Mouse (Mus musculus) neural tube, embryonic 14.5 days (tissue): Measurements from ENCODE around the gene Hdc. TPM values are rescaled to one million over a fixed set of nuclear protein-coding genes. Genes with fewer than 3 reads are reported as not detected.

ENCODE experiments used
- ATAC-seq: fragments of 200-750 bp; cut with Nextera tagmentation; 2 replicates; pipeline ENCODE4 v1.8.0; 2017; ENCODE audit warnings: low read depth, mild to moderate bottlenecking, moderate TSS enrichment, moderate library complexity
- H3K27ac ChIP-seq: fragments of 300-500 bp; sonication (generic); 2 replicates; pipeline ENCODE4 v1.5.1; 2014; ENCODE audit warnings: low read depth, mild to moderate bottlenecking, control low read depth, low read length, moderate library complexity, mixed read lengths
- H3K27me3 ChIP-seq: fragments of 300-500 bp; sonication (generic); 2 replicates; pipeline ENCODE4 v1.6.1; 2014; ENCODE audit warnings: low read length; ENCODE audit not compliant: control insufficient read depth, insufficient read depth
- H3K36me3 ChIP-seq: fragments of 300-500 bp; sonication (generic); 2 replicates; pipeline ENCODE4 v1.6.1; 2014; ENCODE audit warnings: low read length, mixed read lengths; ENCODE audit not compliant: control insufficient read depth, insufficient read depth
- H3K4me1 ChIP-seq: fragments of 300-500 bp; sonication (generic); 2 replicates; pipeline ENCODE4 v1.6.1; 2014; ENCODE audit warnings: low read length; ENCODE audit not compliant: control insufficient read depth, insufficient read depth
- H3K4me2 ChIP-seq: fragments of 300-500 bp; sonication (generic); 2 replicates; pipeline ENCODE4 v1.6.1; 2014; ENCODE audit warnings: mild to moderate bottlenecking, low read depth, low read length, control low read depth
- H3K4me3 ChIP-seq: fragments of 300-500 bp; sonication (generic); 2 replicates; pipeline ENCODE4 v1.5.1; 2014; ENCODE audit warnings: low read depth, low read length, control low read depth, mixed read lengths
- H3K9ac ChIP-seq: fragments of 300-500 bp; sonication (generic); replicated peaks from 2 replicates; pipeline ENCODE4 v1.6.1; 2014; ENCODE audit warnings: low read depth, mild to moderate bottlenecking, control low read depth, low read length, mixed read lengths
- H3K9me3 ChIP-seq: fragments of 300-500 bp; sonication (generic); 2 replicates; pipeline ENCODE4 v1.6.1; 2016; ENCODE audit warnings: low read length; ENCODE audit not compliant: control insufficient read depth
- WGBS: fragments of 180-500 bp; shearing (Covaris S2); extraction: QIAGEN DNeasy Blood & Tissue Kit; methylation state at CpG from one replicate; pipeline ENCODE4 v1.1.7; 2014; 5-methylcytosine and 5-hydroxymethylcytosine counted together
- polyA plus RNA-seq: library from polyadenylated mRNA; unstranded; fragments of >200 nt; fragmentation: Nextera tagmentation; extraction: Ambion mirVana; gene quantifications from 2 replicates; pipeline ENCODE4 v1.2.1, GENCODE M21; 2014

Gene Hdc
- polyA plus RNA-seq, 1 experiment from 2014 or later, result 0.24 TPM

- H3K27ac ChIP-seq, result no peak overlapping the region
- H3K27me3 ChIP-seq, result no peaks in the 10 kb centered on the region
- no peak overlapping the region for H3K9ac ChIP-seq
- ATAC-seq, result no peak
- 90% methylated on average over 7 of the region's 7 CpGs for WGBS
- H3K9me3 ChIP-seq, result no peaks in the 10 kb centered on the region
- no peak overlapping the region for H3K4me3 ChIP-seq
- H3K4me1 ChIP-seq, result no peaks in the 10 kb centered on the region
- no peak overlapping the region for H3K4me2 ChIP-seq
- no peaks in the 10 kb centered on the region for H3K36me3 ChIP-seq
These were observed 22.6 kb downstream of the Hdc start for GRCm38 (mm10) chr2:126596347-126597072.

DNA sequence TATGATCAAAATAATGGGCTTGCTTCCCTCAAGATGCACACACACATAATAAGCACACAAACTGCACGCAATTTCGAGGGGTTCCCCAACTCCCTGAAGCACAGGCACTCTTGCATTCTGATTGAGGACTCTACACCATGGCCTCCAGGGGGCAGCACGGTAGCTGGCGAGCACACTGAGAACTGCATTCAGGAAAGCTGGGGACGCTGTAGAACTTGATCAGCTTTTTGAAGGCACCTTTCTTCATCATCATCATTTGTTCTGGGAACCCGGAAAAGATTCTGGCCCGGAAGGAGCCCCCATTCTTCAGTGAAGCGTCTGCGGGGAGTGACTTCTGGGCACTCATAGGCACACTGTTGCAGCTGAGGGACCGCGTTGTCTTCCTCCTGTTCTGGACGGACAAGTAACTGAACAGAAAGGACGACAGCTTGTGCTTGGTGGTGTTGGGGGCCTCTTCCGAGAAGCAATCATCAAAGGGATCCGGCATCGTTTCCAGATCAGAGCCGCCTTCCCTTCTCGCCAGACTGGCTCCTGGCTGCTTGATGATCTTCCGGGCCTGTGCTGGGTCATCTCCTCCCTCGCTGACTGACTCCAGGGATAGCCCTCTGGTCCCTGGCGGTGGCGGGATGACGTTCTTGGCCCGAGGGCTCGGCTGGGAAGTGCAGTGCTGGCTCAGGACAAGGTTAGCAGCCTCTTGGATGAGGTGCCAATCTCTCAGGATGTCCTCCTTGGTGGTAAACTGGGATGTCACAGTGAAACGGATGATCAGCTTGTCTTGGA, 25.1 kb downstream of the Hdc start:
- peak; percentile 78; the same call in 1 of the 2 replicates for ATAC-seq
- Histone ChIP-seq H3K4me2 (peak overlapping the region; percentile 45), H3K9ac (peak overlapping the region; percentile 28; the same call in 1 of the 2 replicates)

DNA sequence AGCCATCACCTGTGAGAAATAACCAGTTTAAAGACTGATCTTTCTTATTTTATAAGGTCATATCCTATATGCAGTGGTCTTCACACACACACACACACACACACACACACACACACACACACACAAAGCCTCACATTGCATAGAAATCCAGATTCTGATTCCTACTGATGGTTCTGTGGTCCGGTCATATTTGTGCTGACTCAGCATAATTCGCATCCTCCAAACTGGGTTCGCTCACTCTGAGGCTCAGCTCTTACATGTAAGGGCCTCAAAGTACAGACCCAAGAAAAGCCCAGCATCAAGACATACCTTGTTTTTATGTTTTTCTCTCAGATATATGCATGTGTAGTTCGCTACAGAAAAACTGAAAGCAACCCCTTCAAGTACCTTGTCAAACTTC, 27.8 kb downstream of the Hdc start:
- Histone ChIP-seq H3K27me3 (no peaks in the 10 kb centered on the region), H3K4me3 (no peak overlapping the region), H3K4me1 (no peaks in the 10 kb centered on the region), H3K9ac (no peak overlapping the region), H3K4me2 (no peak overlapping the region), H3K9me3 (no peaks in the 10 kb centered on the region), H3K27ac (no peak overlapping the region), H3K36me3 (no peaks in the 10 kb centered on the region)
- ATAC-seq, result no peak
- 90% methylated on average over 4 of the region's 4 CpGs for WGBS

More for the DNA sequence above, 25.1 kb downstream of the Hdc start:
- peak overlapping the region; percentile 16 for H3K4me3 ChIP-seq
- no peaks in the 10 kb centered on the region for H3K36me3 ChIP-seq
- H3K4me1 ChIP-seq, result no peaks in the 10 kb centered on the region
- no peaks in the 10 kb centered on the region for H3K27me3 ChIP-seq
- 30% methylated on average over 26 of the region's 26 CpGs for WGBS
- no peaks in the 10 kb centered on the region for H3K9me3 ChIP-seq
- H3K27ac ChIP-seq, result no peak overlapping the region

GRCm38 (mm10) chr2:126587468-126587867, 31.6 kb downstream of the Hdc start:
- Histone ChIP-seq H3K4me2 (no peak overlapping the region), H3K27ac (no peak overlapping the region), H3K9ac (no peak overlapping the region), H3K27me3 (no peaks in the 10 kb centered on the region), H3K36me3 (no peaks in the 10 kb centered on the region), H3K4me1 (no peaks in the 10 kb centered on the region), H3K4me3 (no peak overlapping the region), H3K9me3 (no peaks in the 10 kb centered on the region)
- 92% methylated on average over 3 of the region's 3 CpGs for WGBS
- ATAC-seq, result no peak

- no peak for ATAC-seq
- Histone ChIP-seq H3K4me1 (no peaks in the 10 kb centered on the region), H3K9ac (no peak overlapping the region), H3K9me3 (no peaks in the 10 kb centered on the region), H3K4me2 (no peak overlapping the region), H3K36me3 (no peaks in the 10 kb centered on the region), H3K27me3 (no peaks in the 10 kb centered on the region), H3K27ac (no peak overlapping the region), H3K4me3 (no peak overlapping the region)
- WGBS, result 87% methylated on average over 8 of the region's 8 CpGs
These were observed 34.3 kb downstream of the Hdc start for GRCm38 (mm10) chr2:126584621-126585369.

DNA sequence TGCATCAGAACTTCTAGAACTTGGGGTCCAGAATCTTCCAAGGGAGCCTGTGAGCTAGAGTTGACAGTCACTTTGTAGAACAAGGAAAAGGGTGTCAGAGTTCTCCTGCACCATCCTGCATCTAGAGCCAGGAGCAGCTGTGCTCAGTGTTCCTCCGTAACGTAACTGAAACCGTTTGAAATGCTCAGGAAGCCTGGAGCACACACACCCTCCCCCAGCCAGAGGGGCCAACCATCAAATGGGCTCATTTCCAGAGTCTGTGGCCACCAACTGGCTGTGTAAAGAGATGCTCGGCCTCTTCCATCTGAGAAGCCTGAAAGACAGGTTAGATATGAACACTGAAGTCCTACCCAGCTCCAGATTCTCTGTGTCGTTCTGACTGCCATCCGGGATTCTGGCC, 35.1 kb downstream of the Hdc start:
- no peak overlapping the region for H3K27ac ChIP-seq
- no peaks in the 10 kb centered on the region for H3K27me3 ChIP-seq
- WGBS, result 74% methylated on average over 6 of the region's 6 CpGs
- no peaks in the 10 kb centered on the region for H3K36me3 ChIP-seq
- no peaks in the 10 kb centered on the region for H3K9me3 ChIP-seq
- H3K4me3 ChIP-seq, result no peak overlapping the region
- no peak overlapping the region for H3K4me2 ChIP-seq
- H3K4me1 ChIP-seq, result no peaks in the 10 kb centered on the region
- no peak overlapping the region for H3K9ac ChIP-seq
- no peak for ATAC-seq

DNA sequence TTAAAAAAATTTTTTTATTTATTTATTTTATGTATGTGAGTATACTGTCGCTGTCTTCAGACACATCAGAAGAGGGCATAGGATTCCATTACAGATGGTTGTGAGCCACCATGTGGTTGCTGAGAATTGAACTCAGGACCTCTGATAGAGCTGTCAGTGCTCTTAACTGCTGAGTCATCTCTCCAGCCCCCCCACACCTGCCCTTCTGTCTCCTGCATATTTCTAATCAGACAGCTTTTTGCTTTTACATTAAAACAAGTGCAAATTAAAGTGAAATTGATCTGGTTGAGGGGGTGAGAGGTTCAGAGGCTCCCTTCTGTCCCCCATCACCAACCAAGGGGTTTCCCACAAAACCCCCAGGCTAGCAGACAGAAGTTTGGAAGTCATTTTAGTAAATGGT, 39.8 kb downstream of the Hdc start:
- 100% methylated on average over 1 of the region's 1 CpGs for WGBS
- Histone ChIP-seq H3K4me2 (no peak overlapping the region), H3K9me3 (no peaks in the 10 kb centered on the region), H3K27me3 (no peaks in the 10 kb centered on the region), H3K27ac (no peak overlapping the region), H3K9ac (no peak overlapping the region), H3K4me3 (no peak overlapping the region), H3K36me3 (no peaks in the 10 kb centered on the region), H3K4me1 (no peaks in the 10 kb centered on the region)
- no peak for ATAC-seq

GRCm38 (mm10) chr2:126577362-126577761, 41.7 kb downstream of the Hdc start:
- H3K4me2 ChIP-seq, result no peak overlapping the region
- H3K4me1 ChIP-seq, result no peaks in the 10 kb centered on the region
- no peaks in the 10 kb centered on the region for H3K9me3 ChIP-seq
- no peaks in the 10 kb centered on the region for H3K36me3 ChIP-seq
- ATAC-seq, result no peak
- no peaks in the 10 kb centered on the region for H3K27me3 ChIP-seq
- no peak overlapping the region for H3K27ac ChIP-seq
- WGBS, result 79% methylated on average over 5 of the region's 5 CpGs
- H3K9ac ChIP-seq, result no peak overlapping the region
- H3K4me3 ChIP-seq, result no peak overlapping the region
